Mouse (Mus musculus): Measurements from ENCODE around the gene Nat8f6. TPM values are rescaled to one million over a fixed set of nuclear protein-coding genes. Genes with fewer than 3 reads are reported as not detected.
A peak's percentile ranks its signal among the peaks of the same experiment; 100 is the strongest.
"Not testable (repeated sequence)": the region's sequence is repeated elsewhere in the genome, so short reads cannot be mapped to it uniquely, and the experiment has no call there.

Gene Nat8f6
- not detected in 2 replicates for total RNA-seq (2017)

DNA sequence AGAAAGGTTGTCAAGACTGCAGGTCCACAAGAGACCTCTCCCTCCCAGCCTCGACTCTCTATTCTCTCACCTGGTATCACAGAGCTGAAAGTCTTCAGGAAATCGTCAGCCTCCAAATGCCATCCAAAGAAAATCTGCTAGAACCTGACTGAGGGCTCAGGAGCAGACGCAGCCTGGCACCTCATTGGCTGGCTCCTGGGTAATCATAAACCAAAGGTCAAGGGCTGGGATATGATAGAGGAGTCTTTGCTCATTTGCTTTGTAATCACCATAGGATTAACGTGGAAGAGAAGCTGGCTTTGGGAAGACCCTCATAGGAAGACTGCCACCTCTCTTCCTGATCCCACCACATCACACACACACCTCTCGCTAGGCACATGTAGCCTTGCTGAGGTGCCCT, at the start of gene Nat8f6, which contains the start of gene Nat8f5:
Gene Nat8f6 (minus strand): TSS at position 118 of the 400 bp plus-strand sequence.
Gene Nat8f5 (minus strand): TSS at position 136 of the 400 bp plus-strand sequence.
- ATAC-seq (replicated peaks in 1 of 2; ENCODE audit: insufficient read depth in 1 of 2, low FRiP score in 2 of 2, low TSS enrichment in 1 of 2, low read depth in 1 of 2, poor library complexity in 2 of 2, severe bottlenecking in 2 of 2), result no peak

- not testable (repeated sequence) for ATAC-seq (replicated peaks in 1 of 2; ENCODE audit: insufficient read depth in 1 of 2, low FRiP score in 2 of 2, low TSS enrichment in 1 of 2, low read depth in 1 of 2, poor library complexity in 2 of 2, severe bottlenecking in 2 of 2)
Measured at GRCm38 (mm10) chr6:85869006-85869405, 48.3 kb upstream of the Nat8f6 start, which contains the start of gene Nat8f2. Gene Nat8f2 (minus strand): TSS chr6:85869158.

DNA sequence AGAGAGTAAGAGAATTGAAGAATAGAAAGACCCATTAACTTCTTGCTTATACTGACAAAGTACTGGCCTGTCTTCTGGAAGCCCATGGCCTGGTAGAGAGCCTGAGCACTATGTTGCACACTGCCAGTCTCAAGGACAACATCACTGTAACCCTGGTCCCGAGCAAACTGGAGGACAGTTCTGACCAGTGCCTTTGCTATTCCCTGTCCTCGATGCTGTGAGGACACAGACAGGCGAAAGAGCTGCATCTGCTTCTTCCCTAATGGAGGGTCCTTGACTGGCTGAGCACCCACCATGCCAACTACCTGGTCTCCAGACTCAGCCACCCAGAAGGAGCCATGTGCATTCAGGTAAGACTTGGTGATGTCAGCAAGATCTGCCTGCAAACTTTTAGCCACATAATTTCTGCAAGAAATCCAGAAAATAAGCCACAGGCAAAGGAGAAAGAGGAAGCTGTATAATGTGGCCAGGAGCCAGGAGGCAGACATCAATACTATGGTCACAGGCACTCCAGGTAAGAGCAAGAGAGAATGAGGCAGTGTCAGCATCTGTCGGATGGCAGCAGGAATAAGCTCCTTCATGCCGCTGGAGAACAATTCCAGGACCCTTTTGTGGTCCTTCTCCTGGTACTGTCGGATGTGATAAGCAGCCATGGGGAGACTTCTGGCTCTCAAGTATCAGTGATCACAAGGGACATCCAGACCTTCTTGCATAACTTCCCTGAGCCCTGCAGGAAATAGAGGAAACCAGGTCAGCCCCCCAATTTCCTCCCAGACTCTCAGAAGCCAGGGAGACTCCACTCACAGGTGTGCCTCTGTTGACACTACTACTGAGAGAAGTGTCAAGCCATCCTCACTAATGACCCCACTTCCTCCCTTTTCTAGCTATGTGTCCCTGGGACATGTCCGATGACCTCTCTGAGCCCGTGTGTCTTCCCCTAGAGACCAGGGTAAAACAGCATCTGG, 47.3 kb upstream of the Nat8f6 start:
- ATAC-seq (replicated peaks in 1 of 2; ENCODE audit: insufficient read depth in 1 of 2, low FRiP score in 2 of 2, low TSS enrichment in 1 of 2, low read depth in 1 of 2, poor library complexity in 2 of 2, severe bottlenecking in 2 of 2), result peak; percentile 56 to 82

DNA sequence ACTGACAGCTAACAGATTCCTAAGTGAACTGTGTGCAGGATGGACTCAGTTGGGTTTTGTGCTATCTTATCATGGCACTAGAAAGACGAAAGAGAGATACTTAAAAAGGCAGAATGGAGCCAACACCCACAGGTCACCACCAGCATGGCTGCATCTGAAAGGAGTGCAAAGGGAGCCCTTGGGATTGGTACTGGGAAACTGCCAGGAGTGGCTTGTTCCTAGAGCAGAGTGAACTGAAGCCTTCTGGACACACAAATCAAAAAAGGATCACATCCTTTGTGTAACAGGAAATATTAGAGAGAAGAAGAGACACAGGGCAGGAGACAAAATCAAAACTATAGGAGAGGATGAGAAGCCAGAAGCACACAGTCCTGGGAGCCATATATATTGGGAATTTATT, 46.2 kb upstream of the Nat8f6 start:
- not testable (repeated sequence) for ATAC-seq (replicated peaks in 1 of 2; ENCODE audit: insufficient read depth in 1 of 2, low FRiP score in 2 of 2, low TSS enrichment in 1 of 2, low read depth in 1 of 2, poor library complexity in 2 of 2, severe bottlenecking in 2 of 2)

GRCm38 (mm10) chr6:85866166-85866565, 45.4 kb upstream of the Nat8f6 start:
- ATAC-seq (replicated peaks in 1 of 2; ENCODE audit: insufficient read depth in 1 of 2, low FRiP score in 2 of 2, low TSS enrichment in 1 of 2, low read depth in 1 of 2, poor library complexity in 2 of 2, severe bottlenecking in 2 of 2), result not testable (repeated sequence)

DNA sequence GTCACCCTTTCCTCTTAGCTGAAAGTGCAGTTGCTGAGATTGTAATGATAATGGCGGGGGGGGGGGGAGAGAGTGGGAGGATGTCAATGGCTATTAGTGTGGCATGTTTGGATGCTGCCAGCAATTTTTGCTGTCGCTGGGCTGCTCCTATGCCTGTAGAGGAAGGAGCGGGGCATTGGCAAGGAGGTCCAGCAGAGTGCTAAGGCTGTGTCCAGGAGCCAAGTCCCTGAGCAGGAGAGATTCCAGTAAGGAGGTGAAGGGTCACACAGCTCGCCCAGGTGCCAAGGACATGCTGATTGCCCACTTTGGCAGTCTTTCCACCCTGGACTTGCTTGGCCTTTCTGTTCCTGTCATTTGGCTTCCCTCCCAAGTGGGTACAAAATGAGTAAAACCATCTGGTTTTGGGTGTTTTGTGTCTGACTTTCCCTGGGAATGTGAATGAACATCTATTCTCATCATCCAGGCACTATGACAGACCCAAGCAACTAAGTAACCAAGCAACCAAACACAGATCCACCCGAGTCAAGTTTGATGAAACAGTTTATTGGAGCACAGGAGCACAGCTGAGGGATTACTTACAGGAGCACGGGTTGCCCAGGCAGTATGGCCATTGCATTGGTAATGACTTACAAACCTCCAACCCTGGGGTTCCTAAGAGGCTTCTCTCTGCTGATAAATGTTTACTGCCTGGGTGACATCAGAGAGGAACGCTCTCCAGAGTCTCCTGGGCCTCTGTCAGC, 44.3 kb upstream of the Nat8f6 start:
- ATAC-seq (replicated peaks in 1 of 2; ENCODE audit: insufficient read depth in 1 of 2, low FRiP score in 2 of 2, low TSS enrichment in 1 of 2, low read depth in 1 of 2, poor library complexity in 2 of 2, severe bottlenecking in 2 of 2), result not testable (repeated sequence)

DNA sequence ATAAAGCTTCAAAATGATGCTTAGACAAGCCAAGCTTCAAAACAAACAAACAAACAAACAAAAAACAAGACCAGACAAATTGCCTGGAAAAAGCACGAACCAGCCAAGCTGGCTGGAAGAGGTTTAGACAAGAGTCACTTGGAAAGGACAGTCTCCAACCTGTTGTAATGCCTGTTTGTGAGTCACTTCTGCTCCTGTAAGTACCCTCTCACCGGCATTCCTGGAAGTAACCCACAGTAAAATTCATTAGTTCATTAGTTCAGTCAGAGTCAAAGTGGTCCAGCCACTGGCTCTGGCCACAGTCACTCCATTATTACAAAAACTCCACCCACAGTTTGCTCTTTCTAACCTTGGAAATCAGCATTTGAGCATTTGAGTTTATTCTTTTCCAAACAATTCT, 43.1 kb upstream of the Nat8f6 start:
- no peak for ATAC-seq (replicated peaks in 1 of 2; ENCODE audit: insufficient read depth in 1 of 2, low FRiP score in 2 of 2, low TSS enrichment in 1 of 2, low read depth in 1 of 2, poor library complexity in 2 of 2, severe bottlenecking in 2 of 2)

DNA sequence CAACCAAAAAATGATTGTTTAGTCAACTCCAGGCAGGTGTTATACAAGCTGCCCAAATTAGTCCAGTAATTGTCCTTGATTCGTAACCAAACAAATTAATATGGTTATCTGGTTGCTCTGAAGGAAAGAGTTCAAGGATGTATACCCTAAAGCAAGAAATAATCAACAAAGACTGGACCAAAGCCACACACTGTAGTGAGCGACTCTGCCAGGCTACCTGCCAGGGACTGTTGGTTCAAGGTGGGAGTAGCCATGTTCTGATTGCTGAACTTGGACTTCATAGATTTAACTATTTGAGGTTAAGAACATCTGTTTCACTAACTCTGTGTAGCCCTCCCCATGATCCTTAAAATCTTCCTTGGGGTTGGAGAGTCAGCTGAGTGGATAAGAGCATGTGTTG, 42.4 kb upstream of the Nat8f6 start:
- no peak for ATAC-seq (replicated peaks in 1 of 2; ENCODE audit: insufficient read depth in 1 of 2, low FRiP score in 2 of 2, low TSS enrichment in 1 of 2, low read depth in 1 of 2, poor library complexity in 2 of 2, severe bottlenecking in 2 of 2)

- no peak for ATAC-seq (replicated peaks in 1 of 2; ENCODE audit: insufficient read depth in 1 of 2, low FRiP score in 2 of 2, low TSS enrichment in 1 of 2, low read depth in 1 of 2, poor library complexity in 2 of 2, severe bottlenecking in 2 of 2)
Measured at GRCm38 (mm10) chr6:85862565-85862964, 41.8 kb upstream of the Nat8f6 start.

GRCm38 (mm10) chr6:85861247-85861646, 40.5 kb upstream of the Nat8f6 start:
- ATAC-seq (replicated peaks in 1 of 2; ENCODE audit: insufficient read depth in 1 of 2, low FRiP score in 2 of 2, low TSS enrichment in 1 of 2, low read depth in 1 of 2, poor library complexity in 2 of 2, severe bottlenecking in 2 of 2), result no peak

GRCm38 (mm10) chr6:85856194-85856678, 35.5 kb upstream of the Nat8f6 start:
- no peak for ATAC-seq (replicated peaks in 1 of 2; ENCODE audit: insufficient read depth in 1 of 2, low FRiP score in 2 of 2, low TSS enrichment in 1 of 2, low read depth in 1 of 2, poor library complexity in 2 of 2, severe bottlenecking in 2 of 2)

GRCm38 (mm10) chr6:85853481-85853880, 32.7 kb upstream of the Nat8f6 start:
- no peak for ATAC-seq (replicated peaks in 1 of 2; ENCODE audit: insufficient read depth in 1 of 2, low FRiP score in 2 of 2, low TSS enrichment in 1 of 2, low read depth in 1 of 2, poor library complexity in 2 of 2, severe bottlenecking in 2 of 2)

- ATAC-seq (replicated peaks in 1 of 2; ENCODE audit: insufficient read depth in 1 of 2, low FRiP score in 2 of 2, low TSS enrichment in 1 of 2, low read depth in 1 of 2, poor library complexity in 2 of 2, severe bottlenecking in 2 of 2), result peak; percentile 55 to 58
Measured at GRCm38 (mm10) chr6:85851062-85851773, 30.5 kb upstream of the Nat8f6 start.

GRCm38 (mm10) chr6:85849240-85849639, 28.5 kb upstream of the Nat8f6 start:
- no peak for ATAC-seq (replicated peaks in 1 of 2; ENCODE audit: insufficient read depth in 1 of 2, low FRiP score in 2 of 2, low TSS enrichment in 1 of 2, low read depth in 1 of 2, poor library complexity in 2 of 2, severe bottlenecking in 2 of 2)

DNA sequence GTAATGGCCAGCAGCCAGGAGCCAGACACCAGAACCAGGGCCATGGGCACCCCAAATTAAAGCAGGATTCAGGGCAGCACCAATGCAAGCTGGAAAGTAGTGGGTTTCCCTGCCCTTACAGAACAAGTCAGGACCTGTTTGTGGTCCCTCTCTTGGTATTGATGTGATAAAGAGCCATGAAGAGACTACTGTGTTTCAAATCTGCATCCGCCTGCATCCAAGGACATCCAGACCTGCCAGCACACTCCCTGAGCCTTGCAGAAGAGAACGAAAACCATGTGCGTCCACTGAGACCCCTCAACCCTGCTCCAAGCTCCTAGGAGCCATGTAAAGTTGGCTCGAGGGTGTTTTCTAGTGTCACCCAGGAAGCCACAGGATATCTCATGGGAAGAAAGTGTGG, 27.4 kb upstream of the Nat8f6 start:
- ATAC-seq (replicated peaks in 1 of 2; ENCODE audit: insufficient read depth in 1 of 2, low FRiP score in 2 of 2, low TSS enrichment in 1 of 2, low read depth in 1 of 2, poor library complexity in 2 of 2, severe bottlenecking in 2 of 2), result no peak

- ATAC-seq (replicated peaks in 1 of 2; ENCODE audit: insufficient read depth in 1 of 2, low FRiP score in 2 of 2, low TSS enrichment in 1 of 2, low read depth in 1 of 2, poor library complexity in 2 of 2, severe bottlenecking in 2 of 2), result no peak
Measured at GRCm38 (mm10) chr6:85846921-85847320, 26.2 kb upstream of the Nat8f6 start.

GRCm38 (mm10) chr6:85843677-85844458, 23.1 kb upstream of the Nat8f6 start:
- not testable (repeated sequence) for ATAC-seq (replicated peaks in 1 of 2; ENCODE audit: insufficient read depth in 1 of 2, low FRiP score in 2 of 2, low TSS enrichment in 1 of 2, low read depth in 1 of 2, poor library complexity in 2 of 2, severe bottlenecking in 2 of 2)
